Mouse (Mus musculus) heart, postnatal 4 days (tissue): Measurements from ENCODE around the gene Syde2. TPM values are rescaled to one million over a fixed set of nuclear protein-coding genes. Genes with fewer than 3 reads are reported as not detected.
A peak's percentile ranks its signal among the peaks of the same experiment; 100 is the strongest.

ENCODE experiments used
- DNase-seq: peaks from one replicate; pipeline ENCODE4 v3.0.0; 2021
- total RNA-seq, 2 experiments: library from RNA; stranded (reverse); gene quantifications; 2 replicates each; pipeline ENCODE4 v1.2.3; 2021

Syde2 gene
- total RNA-seq, 2 experiments from 2014 or later: 33.2 to 35.2 TPM

- DNase-seq: peak; percentile 75
Observed at GRCm38 (mm10) chr3:146058263-146058662, 70.6 kb downstream of the Syde2 start.

- DNase-seq: no peak
Observed at GRCm38 (mm10) chr3:146059356-146059926, 71.8 kb downstream of the Syde2 start.

- no peak for DNase-seq
Observed at GRCm38 (mm10) chr3:146063146-146063545, 75.5 kb downstream of the Syde2 start.

GRCm38 (mm10) chr3:146069276-146069675 lies 81.6 kb downstream of the Syde2 start:
- no peak for DNase-seq

Other genes starting within 250 kb of the Syde2 start
- gene Ddah1, start 229.2 kb upstream of the Syde2 start, total RNA-seq: 10 to 100 TPM; 15.5 to 15.9 TPM
- gene Bcl10, start 65.1 kb upstream of the Syde2 start, total RNA-seq: 10 to 100 TPM; 25.5 to 27.4 TPM
- gene 2410004B18Rik, start 49.9 kb upstream of the Syde2 start, total RNA-seq: 10 to 100 TPM; 24.8 to 25.5 TPM
- under 1 TPM; 0.14 to 0.36 TPM for gene Wdr63, start 120.3 kb downstream of the Syde2 start, total RNA-seq
- gene Mcoln3, start 129.6 kb downstream of the Syde2 start, total RNA-seq: under 1 TPM; 0.09 to 0.10 TPM
- under 1 TPM; 0.36 to 0.74 TPM for gene Mcoln2, start 162.0 kb downstream of the Syde2 start, total RNA-seq
- 10 to 100 TPM; 10.0 to 12.0 TPM for gene Lpar3, start 233.1 kb downstream of the Syde2 start, total RNA-seq